ENCODE assay signal across 7 mouse cellular contexts in genomic region chr11:97575638-97576037, GRCm38 (mm10). TPM values are rescaled to one million over a fixed set of nuclear protein-coding genes. Genes with fewer than 3 reads are reported as not detected.
DNase-seq lines count a peak whose midpoint lies in the region; ATAC-seq and TF ChIP-seq lines count a peak whose summit lies in the region.

No protein-coding gene starts in this region.

- H3K36me3 ChIP-seq in intestine, embryonic 15.5 days = no peaks in the 10 kb centered on the region
- no peaks in the 10 kb centered on the region for H3K36me3 ChIP-seq in limb, embryonic 10.5 days
- no peaks in the 10 kb centered on the region for H3K36me3 ChIP-seq in midbrain, embryonic 12.5 days
- H3K36me3 ChIP-seq in spleen, adult 2 months (ENCODE audit: control insufficient read depth, insufficient read depth, low read length) = no peaks in the 10 kb centered on the region

- peak; percentile 83; the same call in 1 of the 2 replicates for TF ChIP-seq CTCF in spleen, adult 2 months (IDR thresholded peaks at IDR 0.05; ENCODE audit: extremely low read depth, insufficient read depth, insufficient read length, insufficient replicate concordance)

- peak overlapping the region; percentile 57 for H3K9ac ChIP-seq in intestine, embryonic 15.5 days
- H3K9ac ChIP-seq in midbrain, embryonic 12.5 days (replicated peaks) = peak overlapping the region; percentile 90

- peaks cover 35% of the 10 kb centered on the region for H3K4me1 ChIP-seq in intestine, embryonic 15.5 days (replicated peaks)
- peaks cover 52% of the 10 kb centered on the region for H3K4me1 ChIP-seq in limb, embryonic 10.5 days
- H3K4me1 ChIP-seq in midbrain, embryonic 12.5 days = peaks cover 62% of the 10 kb centered on the region
- peaks cover 3% of the 10 kb centered on the region for H3K4me1 ChIP-seq in spleen, adult 2 months (ENCODE audit: control insufficient read depth, insufficient read depth, insufficient read length)

- H3K4me3 ChIP-seq in intestine, embryonic 15.5 days (replicated peaks) = peak overlapping the region; percentile 62
- peak overlapping the region; percentile 78 for H3K4me3 ChIP-seq in limb, embryonic 10.5 days
- H3K4me3 ChIP-seq in midbrain, embryonic 12.5 days = peak overlapping the region; percentile 79
- H3K4me3 ChIP-seq in spleen, adult 2 months (ENCODE audit: extremely low read depth, insufficient read depth, insufficient read length) = peak overlapping the region; percentile 46

- peak; percentile 95 for DNase-seq in ZHBTc4 (ENCODE audit: low read depth, low spot score)
- DNase-seq in cerebellum, postnatal 36 days = peak; percentile 94 to 95
- peak; percentile 51 to 55 for DNase-seq in gastrocnemius, postnatal 36 days
- peak; percentile 93 for DNase-seq in limb, embryonic 10.5 days (ENCODE audit: low spot score)
- DNase-seq in spleen, adult 2 months (ENCODE audit: low read depth in 1 of 2, low spot score in 2 of 2) = peak; percentile 32 to 56

- peak overlapping the region; percentile 100 for H3K4me2 ChIP-seq in intestine, embryonic 15.5 days (replicated peaks)
- H3K4me2 ChIP-seq in midbrain, embryonic 12.5 days (replicated peaks) = peak overlapping the region; percentile 85

- H3K27me3 ChIP-seq in intestine, embryonic 15.5 days (replicated peaks) = peaks cover 54% of the 10 kb centered on the region
- H3K27me3 ChIP-seq in limb, embryonic 10.5 days (ENCODE audit: low read depth, poor library complexity, severe bottlenecking) = peaks cover 99% of the 10 kb centered on the region
- peaks cover 66% of the 10 kb centered on the region for H3K27me3 ChIP-seq in midbrain, embryonic 12.5 days
- peaks cover 21% of the 10 kb centered on the region for H3K27me3 ChIP-seq in spleen, adult 2 months (ENCODE audit: control insufficient read depth, insufficient read depth, low read length)

- no peaks in the 10 kb centered on the region for H3K9me3 ChIP-seq in intestine, embryonic 15.5 days
- H3K9me3 ChIP-seq in limb, embryonic 10.5 days (replicated peaks) = no peaks in the 10 kb centered on the region
- H3K9me3 ChIP-seq in midbrain, embryonic 12.5 days = no peaks in the 10 kb centered on the region

- ATAC-seq in intestine, embryonic 15.5 days = peak; percentile 73
- ATAC-seq in midbrain, embryonic 12.5 days (ENCODE audit: low FRiP score, low read depth) = peak; percentile 53

- under 1% methylated on average over 18 of the region's 18 CpGs for WGBS in intestine, embryonic 15.5 days
- WGBS in limb, embryonic 10.5 days = 0% methylated on average over 18 of the region's 18 CpGs
- under 1% methylated on average over 14 of the region's 18 CpGs for WGBS in midbrain, embryonic 12.5 days
- 4% methylated on average over 18 of the region's 18 CpGs for WGBS in spleen, adult 2 months

- H3K27ac ChIP-seq in intestine, embryonic 15.5 days = no peak overlapping the region
- peak overlapping the region; percentile 85 for H3K27ac ChIP-seq in limb, embryonic 10.5 days
- peak overlapping the region; percentile 97 for H3K27ac ChIP-seq in midbrain, embryonic 12.5 days (replicated peaks)
- H3K27ac ChIP-seq in spleen, adult 2 months (ENCODE audit: insufficient read depth, low read length) = no peak overlapping the region

- TF ChIP-seq POLR2A in spleen, adult 2 months (IDR thresholded peaks at IDR 0.05; ENCODE audit: low read depth, low read length) = no peak

- intact Hi-C loops in gastrocnemius, postnatal 36 days (cut with DNase I) = loop anchor here (5.0 kb wide), 2 partner anchors 47 to 83 kb away; no protein-coding TSS in a partner anchor

RNA-seq across cellular contexts. Expression of gene Srcin1, which starts 0.3 kb away (rescaled TPM):
- total RNA-seq in gastrocnemius, postnatal 36 days (2021) = under 1 TPM; 0.59 to 0.72 TPM
- 0.24 and 0.25 TPM in 2 replicates for polyA plus RNA-seq in intestine, embryonic 15.5 days (2015; fragmentation: Nextera tagmentation; extraction: Ambion mirVana)
- polyA plus RNA-seq in limb, embryonic 10.5 days (2016; fragmentation: Nextera tagmentation; extraction: Ambion mirVana) = 0.24 and 0.25 TPM in 2 replicates
- 6.5 and 7.3 TPM in 2 replicates for polyA plus RNA-seq in midbrain, embryonic 12.5 days (2016; fragmentation: Nextera tagmentation; extraction: Ambion mirVana)
- 0.13 TPM in 2 replicates for polyA plus RNA-seq in spleen, adult 2 months (2012; rRNA removed)

RNA-seq across cellular contexts. Expression of gene Epop, which starts 53.9 kb away (rescaled TPM):
- 1 to 10 TPM in 1 of 2 experiments, under 1 TPM in 1; 0.91 to 1.2 TPM for total RNA-seq in gastrocnemius, postnatal 36 days (2021)
- polyA plus RNA-seq in intestine, embryonic 15.5 days (2015; fragmentation: Nextera tagmentation; extraction: Ambion mirVana) = 2.7 and 3.7 TPM in 2 replicates
- 16.1 and 23.8 TPM in 2 replicates for polyA plus RNA-seq in limb, embryonic 10.5 days (2016; fragmentation: Nextera tagmentation; extraction: Ambion mirVana)
- polyA plus RNA-seq in midbrain, embryonic 12.5 days (2016; fragmentation: Nextera tagmentation; extraction: Ambion mirVana) = 14.2 and 16.2 TPM in 2 replicates
- 3.9 and 7.8 TPM in 2 replicates for polyA plus RNA-seq in spleen, adult 2 months (2012; rRNA removed)

Comparison
In these comparisons a context has a peak if more than half of its experiments do, and no peak if none do; other contexts are left out.
1. DNase-seq: peak in every context shown above with its lines; median percentile 95 in ZHBTc4; 94 in cerebellum, postnatal 36 days; 93 in limb, embryonic 10.5 days; 53 in gastrocnemius, postnatal 36 days; 44 in spleen, adult 2 months.
2. H3K27ac ChIP-seq: peak in limb, embryonic 10.5 days (single experiment) and midbrain, embryonic 12.5 days (single experiment); none in intestine, embryonic 15.5 days (single experiment) and spleen, adult 2 months (single experiment).
3. Peak in every context shown above with its lines, with median percentiles within 50 percentile points of each other: H3K4me3 ChIP-seq.